In genomic region chr11:48825979-48826751, GRCm38 (mm10) we compare ENCODE assay signal across 7 mouse cellular contexts. TPM values are rescaled to one million over a fixed set of nuclear protein-coding genes. Genes with fewer than 3 reads are reported as not detected.
DNase-seq lines count a peak whose midpoint lies in the region; ATAC-seq and TF ChIP-seq lines count a peak whose summit lies in the region.
"Not testable (repeated sequence)": the region's sequence is repeated elsewhere in the genome, so short reads cannot be mapped to it uniquely, and the experiment has no call there.

Gene Trim7 (plus strand): TSS chr11:48826140.
Gene Gm12184 (minus strand): TSS chr11:48826655.

- peak within 1 kb of the TSS; percentile 60 for H3K4me3 ChIP-seq in brown adipose tissue, adult 24 weeks (ENCODE audit: insufficient read depth, low read depth, low read length)
- peak within 1 kb of the TSS; percentile 42 for H3K4me3 ChIP-seq in forebrain, embryonic 11.5 days (ENCODE audit: low read depth, low read length)
- H3K4me3 ChIP-seq in heart, embryonic 15.5 days: peak within 1 kb of the TSS; percentile 57
- peak within 1 kb of the TSS; percentile 46 for H3K4me3 ChIP-seq in intestine, postnatal 0 days (ENCODE audit: low read depth, low read length)
- H3K4me3 ChIP-seq in liver, adult 2 months (ENCODE audit: insufficient read depth, low read depth, low read length): peak within 1 kb of the TSS; percentile 52
- H3K4me3 ChIP-seq in neural tube, embryonic 15.5 days (replicated peaks): peak within 1 kb of the TSS; percentile 44

- H3K27ac ChIP-seq in brown adipose tissue, adult 24 weeks (replicated peaks; ENCODE audit: low read depth, low read length); forebrain, embryonic 11.5 days (ENCODE audit: low read depth, low read length): not testable (repeated sequence)
- H3K27ac ChIP-seq in heart, embryonic 15.5 days: peak within 1 kb of the TSS; percentile 75
- peak within 1 kb of the TSS; percentile 35; the same call in 1 of the 2 replicates for H3K27ac ChIP-seq in intestine, postnatal 0 days (ENCODE audit: low read depth, low read length)
- 0 out of 2 replicates have a peak within 1 kb of the TSS, but pooled peaks have one; percentile 42 for H3K27ac ChIP-seq in liver, adult 2 months (replicated peaks; ENCODE audit: insufficient read depth, low read depth, low read length)
- peak within 1 kb of the TSS; percentile 56 for H3K27ac ChIP-seq in neural tube, embryonic 15.5 days (replicated peaks)

- not testable (repeated sequence) for TF ChIP-seq POLR2A in liver, adult 2 months (IDR thresholded peaks at IDR 0.05; ENCODE audit: extremely low read depth, insufficient read depth, low read length)

- H3K4me2 ChIP-seq in forebrain, embryonic 11.5 days (ENCODE audit: low read depth, low read length, severe bottlenecking): peak within 1 kb of the TSS; percentile 57
- H3K4me2 ChIP-seq in heart, embryonic 15.5 days: peak within 1 kb of the TSS; percentile 70
- peak within 1 kb of the TSS; percentile 57 for H3K4me2 ChIP-seq in intestine, postnatal 0 days (replicated peaks; ENCODE audit: low read depth)
- H3K4me2 ChIP-seq in neural tube, embryonic 15.5 days: peak within 1 kb of the TSS; percentile 60

- DNase-seq in forebrain, embryonic 11.5 days (ENCODE audit: low spot score); liver, adult 2 months (ENCODE audit: extremely low read depth, low read depth, low spot score): not testable (repeated sequence)

- H3K9ac ChIP-seq in forebrain, embryonic 11.5 days (ENCODE audit: low read length): peak within 1 kb of the TSS; percentile 43
- H3K9ac ChIP-seq in heart, embryonic 15.5 days: peak within 1 kb of the TSS; percentile 44
- not testable (repeated sequence) for H3K9ac ChIP-seq in intestine, postnatal 0 days (ENCODE audit: low read depth, low read length)
- peak within 1 kb of the TSS; percentile 76 for H3K9ac ChIP-seq in liver, adult 2 months (ENCODE audit: low read depth, low read length)
- 0 out of 2 replicates have a peak within 1 kb of the TSS, but pooled peaks have one; percentile 5 for H3K9ac ChIP-seq in neural tube, embryonic 15.5 days (replicated peaks)

- not testable (repeated sequence) for H3K4me1 ChIP-seq in brown adipose tissue, adult 24 weeks (ENCODE audit: control insufficient read depth, insufficient read depth, insufficient read length, low read length); forebrain, embryonic 11.5 days (replicated peaks; ENCODE audit: control insufficient read depth, insufficient read depth, low read length); intestine, postnatal 0 days (replicated peaks; ENCODE audit: control insufficient read depth, insufficient read depth, low read length); liver, adult 2 months (ENCODE audit: control insufficient read depth, insufficient read depth, low read length)
- peaks cover 18% of the 10 kb centered on the region for H3K4me1 ChIP-seq in heart, embryonic 15.5 days (replicated peaks)
- peaks cover 26% of the 10 kb centered on the region for H3K4me1 ChIP-seq in neural tube, embryonic 15.5 days

- ATAC-seq in forebrain, embryonic 11.5 days (replicated peaks; ENCODE audit: low FRiP score): peak; percentile 76
- peak; percentile 82 for ATAC-seq in heart, embryonic 15.5 days (replicated peaks; ENCODE audit: insufficient number of reproducible peaks, insufficient read depth, low FRiP score, low read depth)
- peak; percentile 77 for ATAC-seq in intestine, postnatal 0 days
- ATAC-seq in megakaryocyte, adult 5-6 weeks (ENCODE audit: poor library complexity, severe bottlenecking): peak; percentile 54
- ATAC-seq in neural tube, embryonic 15.5 days (ENCODE audit: low FRiP score): peak; percentile 68

- H3K79me2 ChIP-seq in liver, adult 2 months (ENCODE audit: control insufficient read depth, insufficient read depth, low read length): not testable (repeated sequence)

- WGBS in forebrain, embryonic 11.5 days: under 1% methylated on average over 41 of the region's 92 CpGs
- WGBS in heart, embryonic 15.5 days: under 1% methylated on average over 55 of the region's 92 CpGs
- WGBS in intestine, postnatal 0 days: under 1% methylated on average over 49 of the region's 92 CpGs
- 3% methylated on average over 63 of the region's 92 CpGs for WGBS in liver, adult 2 months
- WGBS in neural tube, embryonic 15.5 days: 0% methylated on average over 64 of the region's 92 CpGs

- peak; percentile 38 for TF ChIP-seq CTCF in intestine, postnatal 0 days (IDR thresholded peaks at IDR 0.05; ENCODE audit: low read depth)
- not testable (repeated sequence) for TF ChIP-seq CTCF in liver, adult 2 months (IDR thresholded peaks at IDR 0.05; ENCODE audit: low read depth, low read length)

- not testable (repeated sequence) for H3K36me3 ChIP-seq in forebrain, embryonic 11.5 days (ENCODE audit: control insufficient read depth, insufficient read depth, low read length); heart, embryonic 15.5 days; intestine, postnatal 0 days (ENCODE audit: control insufficient read depth, insufficient read depth); liver, adult 2 months (ENCODE audit: control insufficient read depth, insufficient read depth, low read length); neural tube, embryonic 15.5 days

- peaks cover 13% of the 10 kb centered on the region for H3K27me3 ChIP-seq in forebrain, embryonic 11.5 days (ENCODE audit: control insufficient read depth, insufficient read depth, low read length)
- not testable (repeated sequence) for H3K27me3 ChIP-seq in heart, embryonic 15.5 days; intestine, postnatal 0 days (replicated peaks; ENCODE audit: control insufficient read depth, insufficient read depth, low read length); liver, adult 2 months (ENCODE audit: control insufficient read depth, insufficient read depth, low read length)
- H3K27me3 ChIP-seq in neural tube, embryonic 15.5 days (replicated peaks): peaks cover 22% of the 10 kb centered on the region

- H3K9me3 ChIP-seq in forebrain, embryonic 11.5 days (ENCODE audit: control insufficient read depth, low read length); heart, embryonic 15.5 days (replicated peaks); intestine, postnatal 0 days (ENCODE audit: control insufficient read depth); neural tube, embryonic 15.5 days (replicated peaks): not testable (repeated sequence)

RNA-seq across cellular contexts. Expression of gene Trim7, which starts in this region (rescaled TPM):
- polyA plus RNA-seq in brown adipose tissue, adult 24 weeks (2012; ENCODE audit: insufficient read depth, insufficient read length, missing spikeins): 1.4 and 1.5 TPM in 2 replicates
- polyA plus RNA-seq in forebrain, embryonic 11.5 days (2014; fragmentation: Nextera tagmentation; extraction: Ambion mirVana): 0.51 and 2.1 TPM in 2 replicates
- 0.75 and 0.84 TPM in 2 replicates for polyA plus RNA-seq in heart, embryonic 15.5 days (2015; fragmentation: Nextera tagmentation; extraction: Ambion mirVana)
- 0.38 and 0.56 TPM in 2 replicates for polyA plus RNA-seq in intestine, postnatal 0 days (2015; fragmentation: Nextera tagmentation; extraction: Ambion mirVana)
- 5.8 and 11.2 TPM in 2 replicates for total RNA-seq in liver, adult 2 months (2014; rRNA removed)
- polyA plus RNA-seq in liver, adult 2 months (2012; rRNA removed): 11.0 and 16.3 TPM in 2 replicates
- 0.51 and 0.68 TPM in 2 replicates for total RNA-seq in megakaryocyte, adult 5-6 weeks (2015)
- total RNA-seq in megakaryocyte, adult 5-6 weeks (2017): 0.18 and 0.57 TPM in 2 replicates
- 2.1 and 2.6 TPM in 2 replicates for polyA plus RNA-seq in neural tube, embryonic 15.5 days (2015; fragmentation: Nextera tagmentation; extraction: Ambion mirVana)

RNA-seq across cellular contexts. Expression of gene Gm12184, which starts in this region (rescaled TPM):
- 14.6 and 26.0 TPM in 2 replicates for polyA plus RNA-seq in brown adipose tissue, adult 24 weeks (2012; ENCODE audit: insufficient read depth, insufficient read length, missing spikeins)
- polyA plus RNA-seq in forebrain, embryonic 11.5 days (2014; fragmentation: Nextera tagmentation; extraction: Ambion mirVana): 12.3 and 12.7 TPM in 2 replicates
- polyA plus RNA-seq in heart, embryonic 15.5 days (2015; fragmentation: Nextera tagmentation; extraction: Ambion mirVana): 3.2 and 3.7 TPM in 2 replicates
- polyA plus RNA-seq in intestine, postnatal 0 days (2015; fragmentation: Nextera tagmentation; extraction: Ambion mirVana): 5.0 and 5.3 TPM in 2 replicates
- total RNA-seq in liver, adult 2 months (2014; rRNA removed): 1.5 and 2.0 TPM in 2 replicates
- polyA plus RNA-seq in liver, adult 2 months (2012; rRNA removed): 5.5 and 5.8 TPM in 2 replicates
- total RNA-seq in megakaryocyte, adult 5-6 weeks (2015): 6.1 and 8.5 TPM in 2 replicates
- 4.6 and 12.1 TPM in 2 replicates for total RNA-seq in megakaryocyte, adult 5-6 weeks (2017)
- polyA plus RNA-seq in neural tube, embryonic 15.5 days (2015; fragmentation: Nextera tagmentation; extraction: Ambion mirVana): 2.9 and 3.3 TPM in 2 replicates
